Mouse (Mus musculus) frontal cortex, postnatal 14 days (tissue): ENCODE data around the gene H2afj.

Experiments used
- DNase-seq, 2 experiments: peaks; one replicate each; pipeline ENCODE4 v3.0.0; 2022; ENCODE audit warnings: low spot score in 2 of 2

Gene H2afj

DNA sequence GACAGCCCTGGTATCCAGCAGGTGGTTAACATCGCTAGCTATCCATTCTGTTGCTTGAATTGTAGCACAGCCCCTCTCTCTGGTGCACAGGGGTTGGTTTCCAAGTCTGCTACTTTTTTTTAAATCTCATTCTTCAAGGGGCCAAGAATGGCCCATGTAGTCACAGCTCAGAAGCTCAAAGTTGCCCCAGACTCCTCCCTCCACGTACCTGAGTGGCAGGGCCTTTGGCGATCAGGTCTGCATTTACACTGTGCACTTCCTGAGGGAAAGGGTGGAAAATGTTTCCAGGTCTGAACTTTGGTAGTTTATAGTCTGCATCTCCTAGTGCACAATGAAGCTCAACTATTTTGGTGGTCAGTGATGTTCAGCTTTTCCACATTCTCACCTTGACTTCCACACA is 39.2 kb downstream of the H2afj start:
- DNase-seq: no peak

DNA sequence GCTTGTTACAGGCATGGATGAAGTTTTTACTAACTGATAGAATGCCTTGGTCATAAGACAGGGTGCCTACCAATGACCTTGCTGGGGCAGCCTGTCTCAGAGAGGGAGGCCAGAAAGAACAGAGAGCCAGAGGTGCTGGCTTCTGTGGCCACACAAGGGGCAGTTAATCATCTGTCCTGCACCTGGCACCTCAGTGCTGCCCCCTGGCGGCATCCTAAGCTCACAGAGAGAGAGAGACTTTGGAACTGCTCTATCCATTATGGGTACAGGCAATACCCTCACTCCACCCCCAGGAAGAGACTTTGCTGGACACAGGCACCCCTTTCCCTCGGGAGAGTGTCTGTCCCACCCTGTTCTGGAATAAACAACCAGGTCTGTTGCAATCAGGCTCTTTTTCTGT is 39.7 kb downstream of the H2afj start:
- no peak for DNase-seq

DNA sequence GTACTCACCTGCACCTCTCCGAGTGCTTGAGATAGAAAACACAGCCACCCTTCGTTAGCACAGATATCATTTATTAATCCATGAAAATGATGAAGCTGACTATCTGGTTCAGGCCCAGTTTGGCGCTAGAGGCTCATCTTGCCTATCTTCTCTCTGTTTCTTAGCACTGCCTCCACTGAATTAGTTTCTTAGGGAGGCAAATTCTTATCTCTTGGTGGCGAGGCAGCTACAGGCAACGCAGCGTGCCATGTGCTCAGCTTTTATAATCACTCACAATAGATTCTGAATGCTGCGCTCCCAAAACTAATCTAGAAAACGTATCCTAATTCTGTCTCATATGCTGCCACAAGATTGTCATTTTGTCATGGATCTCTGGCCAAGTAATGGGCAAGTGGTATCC is 40.4 kb downstream of the H2afj start:
- DNase-seq: no peak

DNA sequence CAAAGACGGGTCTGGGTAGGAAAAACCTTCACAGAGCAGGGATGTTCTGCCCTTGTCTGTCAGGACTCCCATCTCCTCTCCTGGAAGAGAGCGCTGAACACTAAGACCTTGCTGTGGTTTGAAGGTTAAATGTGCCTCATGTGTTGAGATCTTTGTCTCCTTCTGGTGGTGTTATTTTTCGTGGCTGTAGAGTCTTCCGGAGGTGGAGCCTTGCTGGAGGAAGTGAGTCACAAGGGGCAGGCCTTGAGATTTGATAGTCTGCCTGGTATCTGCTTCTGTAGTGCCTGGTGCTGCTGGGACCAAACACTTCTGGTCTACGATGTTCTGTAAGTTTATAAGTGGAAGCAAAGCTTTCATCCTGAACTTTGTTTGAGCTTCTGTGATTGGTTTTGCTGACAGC is 40.9 kb downstream of the H2afj start:
- no peak for DNase-seq

DNA sequence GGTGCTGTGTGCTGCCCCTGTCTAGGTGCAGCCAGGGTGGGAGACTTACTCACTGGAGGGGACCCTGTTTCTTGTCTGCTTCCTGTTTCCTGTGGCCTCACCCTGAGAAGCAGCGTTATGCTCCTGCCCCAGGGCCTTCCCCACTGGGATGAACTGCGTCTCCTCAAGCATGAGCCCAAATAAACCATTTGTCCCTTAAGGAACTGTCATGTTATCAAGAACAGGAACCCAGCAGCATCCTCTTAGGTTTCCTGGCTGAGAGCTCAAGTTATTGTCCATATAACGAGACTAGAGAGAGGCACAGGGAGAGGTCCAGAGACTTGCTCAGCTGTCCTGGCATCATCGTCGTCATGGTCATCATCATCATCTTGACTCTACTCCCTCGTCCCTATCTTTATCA is 42.2 kb downstream of the H2afj start:
- DNase-seq: no peak

DNA sequence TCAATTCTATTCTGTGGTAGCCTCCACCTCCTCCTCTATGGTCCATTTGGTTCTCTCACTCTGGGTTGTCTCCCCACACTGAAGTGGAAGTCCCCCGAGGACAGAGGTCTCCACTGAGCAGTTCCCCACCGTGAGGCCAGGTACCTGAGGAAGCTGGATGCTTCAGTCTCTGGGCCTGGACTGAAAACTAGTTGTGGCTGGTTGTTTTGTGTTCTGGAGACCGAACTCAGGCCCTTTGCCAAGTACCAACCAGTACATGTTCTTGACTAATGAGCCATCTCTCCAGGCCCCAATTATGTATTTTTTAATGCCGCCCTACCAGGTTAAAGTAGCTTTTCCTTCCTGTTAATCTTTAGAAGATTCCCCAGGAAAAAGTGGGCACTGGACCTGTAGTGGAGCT is 44.3 kb downstream of the H2afj start:
- no peak for DNase-seq

DNA sequence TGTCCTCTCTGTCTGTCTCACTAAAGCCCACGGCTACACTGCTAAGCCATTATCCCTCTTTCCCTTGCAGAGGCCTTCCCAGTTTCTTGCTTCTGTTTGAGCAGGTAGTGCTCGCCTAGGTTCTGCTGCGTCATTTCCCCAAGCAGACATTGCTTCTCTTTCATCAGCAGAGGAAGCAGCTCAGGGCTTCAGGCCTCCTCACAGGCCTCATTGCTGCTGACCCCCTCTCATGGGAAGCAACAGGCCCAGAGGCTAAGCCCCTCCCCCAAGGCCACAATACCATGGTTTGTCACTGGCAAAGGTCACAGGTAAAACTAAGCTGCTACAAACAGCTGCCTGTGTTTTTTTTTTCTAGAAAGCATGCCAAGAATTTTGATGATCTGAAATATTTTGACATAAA is 44.7 kb downstream of the H2afj start:
- DNase-seq: no peak

DNA sequence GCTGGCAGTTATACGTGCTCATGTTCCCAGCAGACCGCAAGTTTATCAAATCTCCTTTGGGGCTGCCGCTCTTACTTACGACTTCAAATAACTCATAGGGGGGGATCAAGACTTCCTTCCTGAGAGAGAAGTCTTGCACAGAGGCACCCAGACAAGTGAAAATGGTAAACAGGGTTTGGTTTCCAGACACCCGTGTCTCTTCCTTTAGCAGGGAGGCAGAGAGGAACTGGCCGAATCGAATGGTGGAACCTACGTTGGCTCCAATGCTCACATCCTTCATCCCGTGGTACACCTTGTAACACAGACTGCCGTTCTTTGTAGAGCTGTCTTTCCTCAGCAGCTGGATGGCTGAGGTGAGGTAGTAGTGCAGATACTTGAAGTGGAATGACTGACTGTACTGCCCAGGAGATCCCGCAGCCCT is 46.3 kb downstream of the H2afj start:
- DNase-seq: no peak

DNA sequence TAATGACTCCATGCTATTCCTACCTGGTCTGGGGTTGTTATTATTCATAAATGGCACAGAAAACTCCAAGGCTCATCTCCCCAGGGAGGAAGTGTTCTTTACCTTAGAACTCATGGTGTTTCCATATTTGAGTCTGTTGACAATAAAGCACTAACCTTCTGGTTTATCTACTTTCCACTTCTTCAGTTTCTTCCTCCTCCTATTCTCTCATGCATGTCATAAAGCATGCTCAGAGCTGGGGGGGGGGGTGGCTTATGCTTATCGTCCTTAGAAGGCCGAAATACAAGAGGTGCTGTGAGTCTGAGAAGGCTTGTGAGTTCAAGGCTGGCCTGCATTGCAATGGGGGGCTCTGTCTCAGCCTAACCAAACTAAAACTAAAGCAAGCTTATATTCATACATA is 47.1 kb downstream of the H2afj start:
- no peak for DNase-seq

DNA sequence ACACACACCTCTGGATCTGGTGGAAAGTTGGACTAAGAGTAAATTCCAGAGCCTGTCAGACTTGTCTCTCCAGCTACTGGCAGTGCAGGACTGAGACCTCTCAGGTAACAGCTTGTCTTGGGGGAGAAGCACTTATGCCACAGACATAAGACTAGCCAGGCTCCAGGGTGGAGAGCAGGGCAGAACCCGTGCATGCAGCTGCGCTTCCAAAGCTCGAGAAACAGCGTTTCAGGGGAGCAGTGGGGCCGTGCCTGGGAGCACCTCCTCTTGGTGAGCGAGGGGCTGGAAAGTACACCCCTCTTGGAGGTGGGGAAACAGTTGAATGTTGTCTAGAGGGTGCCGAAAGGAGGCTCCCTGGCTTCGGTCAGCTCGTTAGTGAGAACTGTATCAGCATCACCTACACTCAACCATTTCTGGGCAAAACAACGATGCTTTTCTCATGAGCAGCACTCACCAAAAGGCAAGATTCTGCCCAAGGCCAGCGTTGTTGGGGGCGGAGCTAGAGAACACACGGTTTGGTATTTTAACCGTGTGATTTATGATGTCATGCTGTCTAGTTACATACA is 48.1 kb downstream of the H2afj start:
- no peak for DNase-seq

DNA sequence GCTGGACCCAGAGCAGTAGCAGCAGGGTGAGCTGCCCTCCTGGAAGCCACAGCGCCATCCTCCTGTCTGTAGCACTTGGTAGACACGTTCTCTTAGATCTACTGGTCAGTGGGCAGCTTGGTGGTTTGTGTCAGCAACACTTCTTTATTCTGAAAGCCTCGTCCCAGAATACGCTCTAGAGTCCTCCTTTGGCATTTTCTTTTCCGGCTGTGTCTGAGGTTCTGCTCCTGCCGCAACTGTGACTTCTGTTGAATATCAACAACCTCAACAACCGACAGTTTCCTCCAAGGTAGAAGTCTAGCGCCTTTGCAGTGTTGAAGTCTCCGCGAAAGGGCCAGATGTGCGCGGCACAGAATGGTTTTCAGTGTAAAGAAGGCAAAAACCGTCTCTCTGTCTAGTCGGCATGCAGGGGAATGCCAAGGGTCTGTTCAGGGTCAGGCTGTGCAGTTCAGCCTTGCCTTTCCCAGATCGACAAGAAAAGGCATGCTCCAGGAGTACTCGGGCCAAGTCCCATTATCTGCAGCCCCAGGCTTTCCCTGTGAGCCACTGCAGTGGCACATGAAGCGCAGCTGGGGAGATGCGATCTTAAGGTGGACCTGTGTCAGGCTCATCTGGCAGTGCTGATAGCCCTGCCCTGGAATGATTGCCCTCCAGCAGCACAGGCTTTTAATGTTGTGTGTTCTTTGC is 49.3 kb downstream of the H2afj start, which contains the start of gene Art4:
Art4 (minus strand) TSS at position 548 of the 687 bp plus-strand sequence.
- no peak for DNase-seq

DNA sequence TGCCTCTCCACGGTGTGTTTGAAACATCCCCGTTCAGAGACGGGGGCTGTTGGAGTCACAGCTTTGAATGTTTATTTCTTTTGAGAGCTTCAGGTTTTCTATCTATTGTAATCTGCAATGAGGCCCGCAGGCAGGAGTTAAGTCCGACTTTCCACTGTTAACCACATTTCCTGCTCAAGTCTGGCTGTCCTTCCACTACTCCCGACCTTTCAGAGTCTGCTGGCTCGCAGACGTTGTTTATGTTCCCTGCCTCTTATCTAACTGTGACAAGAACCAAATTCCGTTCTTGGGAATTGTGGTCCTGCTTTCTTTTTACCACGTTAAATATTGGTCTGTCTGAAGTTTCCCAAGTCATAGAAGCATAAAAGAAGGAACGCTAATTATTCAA is 49.8 kb downstream of the H2afj start:
- no peak for DNase-seq

DNA sequence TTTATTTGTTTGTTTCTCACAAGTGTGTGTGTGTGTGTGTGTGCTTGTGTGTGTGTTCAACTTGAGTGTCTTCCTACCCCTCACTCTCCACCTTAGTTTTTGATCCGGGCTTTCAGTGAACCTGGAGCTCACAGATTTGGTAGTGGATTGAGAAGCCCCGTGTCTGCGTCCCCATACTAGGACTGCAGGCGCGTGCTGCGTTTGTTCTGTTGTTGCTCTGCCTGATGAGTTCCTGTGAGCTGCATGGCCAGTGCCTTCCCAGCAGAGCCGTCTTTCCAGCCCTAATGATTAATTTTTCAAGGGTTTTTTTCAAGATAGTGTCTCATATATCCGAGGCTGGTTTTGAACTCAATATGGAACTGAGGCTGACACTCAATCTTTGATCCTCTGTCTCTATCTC is 50.4 kb downstream of the H2afj start:
- DNase-seq: no peak
